Mouse (Mus musculus) heart, postnatal 0 days (tissue): ENCODE data around the gene Vcpkmt. TPM values are rescaled to one million over a fixed set of nuclear protein-coding genes. Genes with fewer than 3 reads are reported as not detected.

Experiments used
- ATAC-seq: fragments of 200-750 bp; cut with Nextera tagmentation; 2 replicates; pipeline ENCODE4 v1.8.0; 2017; ENCODE audit warnings: low read depth, moderate number of reproducible peaks, moderate library complexity; ENCODE audit not compliant: insufficient read depth
- DNase-seq: peaks from one replicate; pipeline ENCODE4 v3.0.0-alpha.2; 2016; ENCODE audit warnings: low spot score
- H3K27ac ChIP-seq: fragments of 300-500 bp; sonication (generic); 2 replicates; pipeline ENCODE4 v1.5.1; 2014; ENCODE audit warnings: low read depth, mild to moderate bottlenecking
- H3K27me3 ChIP-seq: fragments of 300-500 bp; sonication (generic); 2 replicates; pipeline ENCODE4 v1.6.1; 2014; ENCODE audit warnings: low read length, mixed read lengths; ENCODE audit not compliant: control insufficient read depth, insufficient read depth
- H3K36me3 ChIP-seq: fragments of 300-500 bp; sonication (generic); replicated peaks from 2 replicates; pipeline ENCODE4 v1.6.1; 2014; ENCODE audit warnings: low read length, mixed read lengths; ENCODE audit not compliant: control insufficient read depth, insufficient read depth
- H3K4me1 ChIP-seq: fragments of 300-500 bp; sonication (generic); 2 replicates; pipeline ENCODE4 v1.6.1; 2014; ENCODE audit warnings: antibody characterized with exemption; ENCODE audit not compliant: control insufficient read depth, insufficient read depth
- H3K4me2 ChIP-seq: fragments of 300-500 bp; sonication (generic); 2 replicates; pipeline ENCODE4 v1.6.1; 2014; ENCODE audit warnings: low read depth, mild to moderate bottlenecking, low read length, moderate library complexity
- H3K4me3 ChIP-seq: fragments of 300-500 bp; sonication (generic); 2 replicates; pipeline ENCODE4 v1.5.1; 2014; ENCODE audit warnings: low read depth, low read length
- H3K9ac ChIP-seq: fragments of 300-500 bp; sonication (generic); replicated peaks from 2 replicates; pipeline ENCODE4 v1.6.1; 2014; ENCODE audit warnings: low read depth, low read length, mixed read lengths
- H3K9me3 ChIP-seq: fragments of 300-500 bp; sonication (generic); replicated peaks from 2 replicates; pipeline ENCODE4 v1.6.1; 2016; ENCODE audit warnings: low read length; ENCODE audit not compliant: control insufficient read depth
- CTCF ChIP-seq: IDR thresholded peaks from 2 replicates; pipeline ENCODE4 v1.5.1; 2016; ENCODE audit warnings: antibody characterized with exemption, control low read depth, low read depth
- EP300 ChIP-seq: IDR thresholded peaks from 2 replicates; pipeline ENCODE4 v1.6.1; 2016; ENCODE audit warnings: antibody characterized with exemption, low read depth
- WGBS: fragments of 180-500 bp; shearing (Covaris S2); extraction: QIAGEN DNeasy Blood & Tissue Kit; methylation state at CpG from one replicate; pipeline ENCODE4 v1.1.7; 2014; 5-methylcytosine and 5-hydroxymethylcytosine counted together
- microRNA-seq: library from miRNA; unstranded; fragments of <30 nt; microRNA quantifications from one replicate; pipeline ENCODE4, GENCODE M21; 2016
- polyA plus RNA-seq: library from polyadenylated mRNA; unstranded; fragments of >200 nt; fragmentation: Nextera tagmentation; extraction: Ambion mirVana; gene quantifications from 2 replicates; pipeline ENCODE4 v1.2.1, GENCODE M21; 2015
- total RNA-seq: library from RNA; depleted of rRNA; stranded (reverse); fragments of >200 nt; gene quantifications from 2 replicates; pipeline ENCODE4 v1.2.3, GENCODE M21; 2014; ENCODE audit warnings: low replicate concordance; rRNA removed

Vcpkmt gene
- total and polyA plus RNA-seq, 2 experiments from 2014 or later, result 9.2 to 10.6 TPM

DNA sequence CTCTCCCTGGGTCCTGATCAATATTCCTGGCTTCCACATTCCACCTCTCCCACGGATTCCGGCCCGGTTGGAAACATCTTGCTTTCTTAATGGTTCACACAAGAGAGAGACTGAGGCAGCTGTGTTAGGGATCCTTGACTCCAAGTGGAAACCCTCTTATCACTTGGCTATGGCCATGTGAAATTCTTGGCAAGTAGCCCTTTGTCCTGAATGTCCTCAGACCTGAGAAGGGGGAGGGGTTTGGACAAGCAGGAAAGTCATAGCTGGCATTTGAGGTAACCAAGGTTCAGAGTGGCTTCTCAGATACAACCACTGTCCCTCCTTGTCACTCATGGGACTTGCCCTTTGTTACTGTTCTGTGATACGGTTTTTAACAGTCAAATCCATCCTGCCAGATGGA, 50.7 kb downstream of the Vcpkmt start:
- WGBS, result 64% methylated on average over 4 of the region's 4 CpGs
- DNase-seq (no peak), ATAC-seq (no peak)
- no peaks in the 10 kb centered on the region for H3K9me3 ChIP-seq
- no peak overlapping the region for H3K4me3 ChIP-seq
- no peaks in the 10 kb centered on the region for H3K36me3 ChIP-seq
- H3K27me3 ChIP-seq, result no peaks in the 10 kb centered on the region
- H3K9ac ChIP-seq, result no peak overlapping the region
- no peak for TF ChIP-seq CTCF
- no peak for TF ChIP-seq EP300
- peaks cover 13% of the 10 kb centered on the region for H3K4me1 ChIP-seq
- H3K4me2 ChIP-seq, result no peak overlapping the region
- no peak overlapping the region for H3K27ac ChIP-seq

GRCm38 (mm10) chr12:69529694-69530403, 53.0 kb downstream of the Vcpkmt start:
- no peak for DNase-seq
- no peak for ATAC-seq

DNA sequence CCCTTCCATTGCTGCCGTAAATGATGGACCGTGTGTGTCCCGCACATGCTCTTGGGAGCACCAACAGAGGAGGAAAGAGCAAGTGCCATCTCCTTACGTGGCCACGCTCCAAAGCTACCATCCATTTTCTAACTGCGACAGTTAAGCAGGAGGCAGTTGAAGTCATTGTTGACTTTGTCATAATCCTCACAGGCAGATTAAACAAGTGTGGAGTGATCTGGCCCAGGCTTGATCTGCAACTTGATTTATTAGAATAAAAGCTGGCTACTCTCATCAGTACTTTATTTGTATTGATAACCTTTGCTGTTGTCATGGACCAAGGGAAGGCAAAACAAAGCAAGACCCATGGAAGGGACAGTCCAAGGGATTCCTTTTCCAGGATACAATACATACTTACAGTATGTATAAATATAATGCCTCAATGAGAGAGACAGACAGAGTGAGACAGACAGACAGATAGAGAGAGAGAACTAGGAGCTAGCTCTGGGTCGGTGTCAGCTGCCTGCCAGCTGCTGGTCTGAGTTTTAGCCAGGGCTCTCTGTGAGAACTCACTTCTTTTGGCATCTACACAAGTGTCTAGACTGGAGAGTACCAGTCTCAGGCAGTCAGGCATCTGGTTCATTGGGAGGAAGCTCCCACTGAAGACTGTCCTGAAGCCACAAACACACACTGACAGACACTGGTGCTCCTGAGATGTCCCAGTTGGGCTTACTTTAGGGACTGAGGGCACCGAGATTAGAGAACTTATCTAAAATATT, 54.4 kb downstream of the Vcpkmt start:
- DNase-seq (no peak), ATAC-seq (no peak)
- peaks cover 15% of the 10 kb centered on the region for H3K4me1 ChIP-seq
- H3K36me3 ChIP-seq, result no peaks in the 10 kb centered on the region
- H3K9me3 ChIP-seq, result no peaks in the 10 kb centered on the region
- no peak overlapping the region for H3K4me2 ChIP-seq
- no peaks in the 10 kb centered on the region for H3K27me3 ChIP-seq
- H3K9ac ChIP-seq, result no peak overlapping the region
- no peak overlapping the region for H3K27ac ChIP-seq
- WGBS, result 78% methylated on average over 8 of the region's 8 CpGs
- no peak for TF ChIP-seq EP300
- TF ChIP-seq CTCF, result no peak
- no peak overlapping the region for H3K4me3 ChIP-seq

More at GRCm38 (mm10) chr12:69529694-69530403, 53.0 kb downstream of the Vcpkmt start:
- Histone ChIP-seq H3K4me3 (no peak overlapping the region), H3K36me3 (no peaks in the 10 kb centered on the region), H3K4me2 (no peak overlapping the region), H3K9ac (no peak overlapping the region), H3K9me3 (no peaks in the 10 kb centered on the region), H3K27me3 (no peaks in the 10 kb centered on the region), H3K4me1 (peaks cover 15% of the 10 kb centered on the region), H3K27ac (no peak overlapping the region)
- 77% methylated on average over 13 of the region's 13 CpGs for WGBS
- TF ChIP-seq EP300 (no peak), CTCF (no peak)

Small RNAs within 50 kb of the gene (microRNA-seq; reads per million reads assigned to microRNA genes)
- gene Gm23018, result not detected

Other genes starting within 250 kb of the Vcpkmt start
- gene Nemf, start 225.9 kb downstream of the Vcpkmt start, total RNA-seq, result 12.1 and 23.2 TPM in 2 replicates
- 45.7 and 45.9 TPM in 2 replicates for gene Nemf, start 225.9 kb downstream of the Vcpkmt start, polyA plus RNA-seq
- 115 and 155 TPM in 2 replicates for gene Arf6, start 210.9 kb downstream of the Vcpkmt start, total RNA-seq
- gene Arf6, start 210.9 kb downstream of the Vcpkmt start, polyA plus RNA-seq, result 32.4 and 35.6 TPM in 2 replicates
- not detected in 2 replicates for gene Gm9887, start 210.6 kb downstream of the Vcpkmt start, total RNA-seq
- gene Gm9887, start 210.6 kb downstream of the Vcpkmt start, polyA plus RNA-seq, result 0.55 and 1.9 TPM in 2 replicates
- 10.8 and 12.9 TPM in 2 replicates for gene Sos2, start 98.8 kb upstream of the Vcpkmt start, total RNA-seq
- gene Sos2, start 98.8 kb upstream of the Vcpkmt start, polyA plus RNA-seq, result 5.2 and 5.7 TPM in 2 replicates
- 22.0 and 24.7 TPM in 2 replicates for gene L2hgdh, start 141.8 kb upstream of the Vcpkmt start, total RNA-seq
- 13.9 and 14.7 TPM in 2 replicates for gene L2hgdh, start 141.8 kb upstream of the Vcpkmt start, polyA plus RNA-seq
- gene Atp5s, start 141.9 kb upstream of the Vcpkmt start, total RNA-seq, result 8.9 and 20.6 TPM in 2 replicates
- gene Atp5s, start 141.9 kb upstream of the Vcpkmt start, polyA plus RNA-seq, result 40.9 and 41.4 TPM in 2 replicates
- gene Cdkl1, start 208.2 kb upstream of the Vcpkmt start, total RNA-seq, result 3.8 and 6.6 TPM in 2 replicates
- 6.0 and 6.5 TPM in 2 replicates for gene Cdkl1, start 208.2 kb upstream of the Vcpkmt start, polyA plus RNA-seq